Mouse (Mus musculus) heart, embryonic 16.5 days (tissue): ENCODE results near the gene Tcirg1. TPM values are rescaled to one million over a fixed set of nuclear protein-coding genes. Genes with fewer than 3 reads are reported as not detected.

Source experiments
- ATAC-seq: fragments of 200-750 bp; cut with Nextera tagmentation; replicated peaks from 2 replicates; pipeline ENCODE4 v1.8.0; 2017; ENCODE audit warnings: moderate number of reproducible peaks; ENCODE audit not compliant: insufficient read depth, low FRiP score; ENCODE audit errors: extremely low read depth
- H3K27ac ChIP-seq: fragments of 300-500 bp; sonication (generic); 2 replicates; pipeline ENCODE4 v1.5.1; 2014; ENCODE audit warnings: mild to moderate bottlenecking, low read length, control low read depth, moderate library complexity
- H3K27me3 ChIP-seq: fragments of 300-500 bp; sonication (generic); 2 replicates; pipeline ENCODE4 v1.6.1; 2014; ENCODE audit warnings: low read length, mixed read lengths; ENCODE audit not compliant: control insufficient read depth, insufficient read depth
- H3K36me3 ChIP-seq: fragments of 300-500 bp; sonication (generic); 2 replicates; pipeline ENCODE4 v1.6.1; 2014; ENCODE audit not compliant: control insufficient read depth, insufficient read depth
- H3K4me1 ChIP-seq: fragments of 300-500 bp; sonication (generic); 2 replicates; pipeline ENCODE4 v1.6.1; 2014; ENCODE audit warnings: low read length, mixed read lengths; ENCODE audit not compliant: control insufficient read depth, insufficient read depth
- H3K4me2 ChIP-seq: fragments of 300-500 bp; sonication (generic); 2 replicates; pipeline ENCODE4 v1.6.1; 2014; ENCODE audit warnings: low read depth, mild to moderate bottlenecking, control low read depth, low read length
- H3K4me3 ChIP-seq: fragments of 300-500 bp; sonication (generic); 2 replicates; pipeline ENCODE4 v1.5.1; 2014; ENCODE audit warnings: mild to moderate bottlenecking, control low read depth, low read length
- H3K9ac ChIP-seq: fragments of 300-500 bp; sonication (generic); 2 replicates; pipeline ENCODE4 v1.6.1; 2014; ENCODE audit warnings: low read length, control low read depth
- H3K9me3 ChIP-seq: fragments of 300-500 bp; sonication (generic); replicated peaks from 2 replicates; pipeline ENCODE4 v1.6.1; 2016; ENCODE audit warnings: low read length; ENCODE audit not compliant: control insufficient read depth
- WGBS: fragments of 180-500 bp; shearing (Covaris S2); extraction: QIAGEN DNeasy Blood & Tissue Kit; methylation state at CpG from one replicate; pipeline ENCODE4 v1.1.7; 2014; 5-methylcytosine and 5-hydroxymethylcytosine counted together
- polyA plus RNA-seq: library from polyadenylated mRNA; unstranded; fragments of >200 nt; fragmentation: Nextera tagmentation; extraction: Ambion mirVana; gene quantifications from 2 replicates; pipeline ENCODE4 v1.2.1, GENCODE M21; 2015

Tcirg1 gene
- polyA plus RNA-seq, 1 experiment from 2014 or later: 32.3 TPM

DNA sequence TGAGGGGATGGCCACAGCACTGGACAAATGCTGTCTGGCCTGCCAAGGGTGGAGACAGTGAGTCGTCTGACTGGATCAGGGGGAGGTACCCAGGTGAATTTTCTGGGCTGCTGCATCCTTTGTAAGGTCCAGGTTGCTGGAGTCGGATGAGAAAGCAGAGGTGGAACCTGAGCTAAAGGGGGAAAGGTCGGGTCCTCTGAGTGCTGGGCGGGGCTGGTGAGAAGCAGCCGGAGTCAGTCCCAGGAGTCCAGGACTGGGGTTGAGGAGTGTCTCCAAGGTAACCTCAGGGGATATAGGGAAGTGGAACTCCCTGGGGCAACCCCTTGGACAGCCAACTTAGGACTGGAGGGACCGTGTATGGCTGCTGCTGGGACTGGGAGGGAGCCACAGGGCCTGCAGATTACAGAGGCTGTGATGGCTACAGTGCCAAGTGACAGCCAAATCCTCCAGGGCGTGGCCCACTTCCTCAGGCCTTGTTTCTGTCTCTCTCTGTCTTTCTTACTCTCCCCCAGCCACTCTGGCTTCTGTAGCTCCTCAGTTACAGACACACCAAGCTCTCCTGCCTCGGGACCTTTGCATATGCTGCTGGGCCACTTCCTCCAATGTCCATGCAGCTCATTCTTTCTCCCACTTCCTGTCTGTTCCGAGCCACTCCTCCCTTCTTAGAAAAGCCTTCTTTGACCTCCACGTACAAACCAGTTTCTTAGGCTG is 15.9 kb upstream of the Tcirg1 start:
- H3K4me2 ChIP-seq: no peak overlapping the region
- no peaks in the 10 kb centered on the region for H3K36me3 ChIP-seq
- 57% methylated on average over 10 of the region's 10 CpGs for WGBS
- no peaks in the 10 kb centered on the region for H3K9me3 ChIP-seq
- H3K27ac ChIP-seq: peak overlapping the region; percentile 49; the same call in 1 of the 2 replicates
- H3K4me3 ChIP-seq: no peak overlapping the region
- no peak overlapping the region for H3K9ac ChIP-seq
- peaks cover 6% of the 10 kb centered on the region; the same call in 1 of the 2 replicates for H3K4me1 ChIP-seq
- no peaks in the 10 kb centered on the region for H3K27me3 ChIP-seq
- ATAC-seq: no peak

DNA sequence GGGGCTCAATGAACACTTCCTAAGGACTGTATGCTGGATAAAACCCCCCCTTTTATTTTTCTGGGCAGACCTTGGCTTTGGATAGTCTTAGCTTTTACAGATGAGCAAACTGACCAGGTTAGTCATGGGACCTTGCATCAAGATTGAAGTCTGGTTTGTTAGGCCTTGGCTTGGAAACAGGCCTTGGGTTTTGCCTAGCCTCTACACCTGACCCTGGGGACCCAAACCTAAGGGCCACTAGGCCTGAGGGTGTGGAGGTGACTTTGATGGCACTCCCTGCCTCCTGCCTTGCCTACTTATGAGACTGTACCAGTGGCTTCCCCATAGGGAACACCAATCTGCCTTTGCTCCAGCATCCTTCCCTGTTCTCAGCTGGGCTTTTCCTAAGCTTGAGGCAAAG is 13.0 kb upstream of the Tcirg1 start:
- Histone ChIP-seq H3K9me3 (no peaks in the 10 kb centered on the region), H3K4me2 (no peak overlapping the region), H3K36me3 (no peaks in the 10 kb centered on the region), H3K27ac (no peak overlapping the region), H3K4me1 (peaks cover 6% of the 10 kb centered on the region; the same call in 1 of the 2 replicates), H3K4me3 (no peak overlapping the region), H3K27me3 (no peaks in the 10 kb centered on the region), H3K9ac (no peak overlapping the region)
- no peak for ATAC-seq

DNA sequence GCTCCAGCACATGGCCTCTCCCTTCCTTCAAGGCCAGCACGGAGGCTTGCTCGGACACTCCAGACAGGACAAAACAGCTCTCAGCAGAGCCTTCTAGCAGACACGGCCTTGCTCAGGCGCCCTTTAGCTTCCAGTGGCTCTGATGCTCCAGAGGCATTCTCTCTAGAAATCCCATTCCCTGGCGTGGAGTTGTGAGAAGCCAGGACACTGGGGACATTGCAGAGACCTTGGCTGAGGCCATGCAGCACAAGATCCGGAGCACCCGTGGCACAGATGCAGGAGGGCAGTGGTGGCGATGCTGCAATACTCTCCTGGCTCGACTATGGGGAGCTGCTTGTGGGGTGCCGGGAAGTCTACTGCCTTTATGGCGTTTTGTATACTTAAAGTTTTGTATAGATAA is 9.8 kb upstream of the Tcirg1 start:
- Histone ChIP-seq H3K36me3 (no peaks in the 10 kb centered on the region), H3K27ac (no peak overlapping the region), H3K27me3 (no peaks in the 10 kb centered on the region), H3K9me3 (no peaks in the 10 kb centered on the region), H3K4me2 (no peak overlapping the region), H3K9ac (no peak overlapping the region), H3K4me1 (peaks cover 11% of the 10 kb centered on the region), H3K4me3 (no peak overlapping the region)
- no peak for ATAC-seq
- 72% methylated on average over 11 of the region's 11 CpGs for WGBS

DNA sequence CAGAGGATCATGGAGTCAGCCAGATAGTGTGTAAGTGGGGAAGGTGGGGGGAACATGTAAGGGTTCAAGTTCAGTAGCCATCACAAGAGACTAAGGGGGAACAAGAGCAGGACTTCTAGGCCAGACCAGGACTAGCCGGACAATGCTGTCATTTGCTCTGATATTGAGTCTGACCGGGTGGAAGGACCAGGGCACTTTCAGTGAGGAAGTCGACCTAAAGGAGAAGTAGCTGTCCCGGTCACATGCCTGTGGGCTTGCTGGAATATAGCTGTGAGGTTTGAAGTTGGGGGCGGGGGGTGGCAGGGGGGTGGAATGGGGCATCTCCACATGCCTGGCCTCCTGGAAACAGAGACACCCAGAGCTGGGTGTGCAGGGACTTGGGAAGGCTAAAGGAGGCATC is 7.6 kb upstream of the Tcirg1 start:
- Histone ChIP-seq H3K4me2 (no peak overlapping the region), H3K36me3 (peaks cover 13% of the 10 kb centered on the region), H3K9ac (no peak overlapping the region), H3K27ac (no peak overlapping the region), H3K4me1 (peaks cover 14% of the 10 kb centered on the region), H3K4me3 (no peak overlapping the region), H3K9me3 (no peaks in the 10 kb centered on the region), H3K27me3 (no peaks in the 10 kb centered on the region)
- no peak for ATAC-seq
- 83% methylated on average over 5 of the region's 5 CpGs for WGBS

DNA sequence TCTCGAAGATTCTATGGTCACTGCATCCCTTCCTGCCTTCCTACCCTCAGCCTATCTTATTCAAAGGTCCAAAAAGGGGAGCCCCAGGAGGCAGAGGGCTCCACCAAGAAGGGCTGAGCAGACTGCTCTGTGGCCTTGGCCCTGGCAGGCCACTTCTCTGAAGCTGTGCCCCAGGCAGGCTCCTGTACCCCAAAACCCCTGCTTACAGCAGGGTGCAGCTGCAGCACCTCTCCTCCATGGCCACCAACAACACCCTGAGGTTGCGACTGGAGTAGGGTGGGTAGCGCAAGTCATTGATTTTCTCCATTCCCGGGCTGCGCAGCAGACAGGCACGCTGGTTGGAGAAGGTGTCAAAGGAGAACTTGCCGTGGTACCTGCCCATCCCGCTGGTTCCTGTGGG is 6.8 kb upstream of the Tcirg1 start:
- Histone ChIP-seq H3K4me1 (peaks cover 14% of the 10 kb centered on the region), H3K4me2 (peak overlapping the region; percentile 94), H3K4me3 (peak overlapping the region; percentile 65), H3K9me3 (no peaks in the 10 kb centered on the region), H3K27me3 (no peaks in the 10 kb centered on the region), H3K36me3 (peaks cover 20% of the 10 kb centered on the region), H3K9ac (peak overlapping the region; percentile 73), H3K27ac (peak overlapping the region; percentile 85)
- ATAC-seq: no peak
- 83% methylated on average over 8 of the region's 8 CpGs for WGBS

DNA sequence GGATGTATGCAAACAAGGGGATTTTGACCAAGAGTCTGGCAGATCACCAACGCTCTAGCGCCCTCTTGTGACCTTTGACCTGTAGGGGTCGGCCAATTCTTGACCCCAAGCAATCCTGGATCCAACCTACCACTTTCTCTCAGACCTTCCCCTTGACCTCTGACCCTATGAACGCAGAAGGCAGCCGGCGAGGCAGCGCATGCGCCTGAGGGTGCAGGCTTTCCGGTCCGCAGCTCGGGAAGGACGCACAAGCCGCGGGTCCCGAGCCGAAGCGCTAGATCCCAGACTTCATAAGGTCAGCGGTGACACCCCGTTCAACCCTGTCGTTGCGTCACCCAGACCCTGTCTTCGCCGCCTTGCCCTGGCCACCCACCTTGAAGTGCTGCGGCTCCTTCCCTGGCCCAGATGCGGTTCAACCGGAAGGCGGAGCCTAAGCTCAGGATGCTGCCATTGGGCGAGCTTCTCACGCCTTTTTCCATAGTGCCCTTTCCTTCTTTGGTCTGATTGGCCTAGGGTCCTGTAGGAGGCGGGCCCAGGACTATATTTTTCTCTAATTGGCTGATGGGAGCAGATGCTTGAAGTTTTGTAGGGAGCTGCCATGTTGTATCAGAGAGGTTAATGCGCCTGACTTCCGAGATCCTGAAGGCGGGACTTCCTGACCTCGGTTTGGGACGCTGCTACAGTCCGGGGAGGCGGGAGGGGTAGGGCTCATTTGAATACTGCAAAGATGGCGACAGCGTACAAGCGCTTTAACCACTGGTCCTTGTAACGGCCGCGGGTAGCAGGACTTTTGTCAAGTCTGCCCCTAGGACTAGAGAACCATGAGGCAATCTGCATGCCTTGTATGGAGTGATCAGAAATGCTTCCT is 5.6 kb upstream of the Tcirg1 start, which contains the start of gene Ndufs8:
Gene Ndufs8 (minus strand): TSS at position 438 of the 868 bp plus-strand sequence.
- under 1% methylated on average over 43 of the region's 43 CpGs for WGBS
- Histone ChIP-seq H3K36me3 (peaks cover 26% of the 10 kb centered on the region), H3K4me1 (peaks cover 17% of the 10 kb centered on the region), H3K27me3 (no peaks in the 10 kb centered on the region), H3K9ac (peak within 1 kb of the TSS; percentile 80), H3K9me3 (no peaks in the 10 kb centered on the region), H3K4me2 (peak within 1 kb of the TSS; percentile 94), H3K27ac (peak within 1 kb of the TSS; percentile 85), H3K4me3 (peak within 1 kb of the TSS; percentile 65)
- peak; percentile 96 for ATAC-seq

DNA sequence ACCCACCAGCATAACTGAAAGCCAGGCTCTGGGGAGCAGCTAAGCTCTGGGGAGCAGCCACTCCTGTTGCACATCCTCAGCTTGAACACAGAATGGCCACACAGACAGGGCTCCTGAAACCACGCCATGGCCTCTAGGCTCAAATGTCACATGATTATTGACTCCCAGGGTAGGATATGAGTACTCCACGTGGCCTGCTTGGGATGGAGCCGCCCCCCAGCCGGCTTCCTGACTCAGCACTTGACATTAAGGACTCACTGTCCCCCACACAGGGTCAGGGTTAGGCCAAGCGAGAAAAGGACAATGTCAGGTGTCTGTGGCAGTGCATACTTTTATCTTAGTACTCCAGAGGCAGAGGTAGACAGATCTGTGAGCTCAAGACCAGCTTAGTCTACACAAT is 3.3 kb upstream of the Tcirg1 start:
- Histone ChIP-seq H3K4me1 (peaks cover 24% of the 10 kb centered on the region), H3K9me3 (no peaks in the 10 kb centered on the region), H3K4me3 (no peak overlapping the region), H3K36me3 (peaks cover 26% of the 10 kb centered on the region), H3K27ac (no peak overlapping the region), H3K27me3 (no peaks in the 10 kb centered on the region), H3K4me2 (no peak overlapping the region), H3K9ac (no peak overlapping the region)
- ATAC-seq: no peak
- 74% methylated on average over 5 of the region's 5 CpGs for WGBS

DNA sequence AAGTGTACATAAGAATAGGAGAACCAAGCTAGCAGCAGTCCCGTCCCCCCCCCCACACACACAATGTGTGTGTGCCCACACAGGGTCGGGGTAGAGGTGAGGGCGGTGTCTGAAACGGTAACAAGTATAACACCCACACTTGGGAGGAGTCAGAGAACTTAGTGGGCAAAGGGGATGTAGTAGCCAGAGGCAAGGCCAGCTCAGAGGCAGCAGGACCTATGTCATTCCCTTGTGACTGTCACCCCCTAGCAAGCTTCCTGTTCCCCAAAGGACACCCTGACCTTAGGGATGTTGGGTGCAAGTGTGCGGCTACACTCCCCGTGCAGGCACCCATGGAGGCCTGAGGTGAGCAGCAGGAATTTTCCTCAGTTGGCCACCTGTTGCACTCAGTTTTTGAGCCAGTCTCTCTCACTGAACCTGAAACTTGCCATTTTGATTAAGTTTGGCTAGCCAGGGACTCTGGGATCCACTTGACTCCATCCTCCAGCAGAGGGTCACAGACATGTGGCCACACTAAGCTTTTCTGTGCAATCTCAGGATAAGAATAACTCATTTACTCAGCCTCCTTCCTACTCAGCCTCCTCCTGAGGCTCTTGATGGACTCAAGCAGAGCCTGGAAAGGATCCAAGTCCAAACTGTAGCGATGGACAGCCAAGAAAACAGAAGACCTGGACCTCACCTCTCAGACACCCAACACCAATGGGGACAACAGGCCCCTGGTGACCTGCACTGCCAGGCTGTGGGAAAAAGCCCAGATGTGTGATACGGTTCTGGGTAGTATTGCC is 1.1 kb upstream of the Tcirg1 start:
- WGBS: 70% methylated on average over 8 of the region's 8 CpGs
- no peaks in the 10 kb centered on the region for H3K9me3 ChIP-seq
- no peak overlapping the region for H3K27ac ChIP-seq
- no peak overlapping the region for H3K9ac ChIP-seq
- H3K4me1 ChIP-seq: peaks cover 26% of the 10 kb centered on the region
- H3K27me3 ChIP-seq: no peaks in the 10 kb centered on the region
- H3K4me2 ChIP-seq: peak overlapping the region; percentile 86
- no peak for ATAC-seq
- no peak overlapping the region; the same call in 1 of the 2 replicates for H3K4me3 ChIP-seq
- H3K36me3 ChIP-seq: peaks cover 29% of the 10 kb centered on the region
